Mouse (Mus musculus) lung, postnatal 0 days (tissue): ENCODE measurements around the gene Opcml. TPM values are rescaled to one million over a fixed set of nuclear protein-coding genes. Genes with fewer than 3 reads are reported as not detected.

Source experiments
- ATAC-seq: fragments of 200-750 bp; cut with Nextera tagmentation; 2 replicates; pipeline ENCODE4 v1.8.0; 2017; ENCODE audit warnings: moderate library complexity
- DNase-seq: peaks from one replicate; pipeline ENCODE4 v3.0.0-alpha.2; 2016; ENCODE audit warnings: low spot score
- H3K27ac ChIP-seq: fragments of 300-500 bp; sonication (generic); 2 replicates; pipeline ENCODE4 v1.5.1; 2014; ENCODE audit warnings: antibody characterized with exemption, mild to moderate bottlenecking, low read length, mixed read lengths
- H3K27me3 ChIP-seq: fragments of 300-500 bp; sonication (generic); replicated peaks from 2 replicates; pipeline ENCODE4 v1.6.1; 2014; ENCODE audit warnings: low read length, mixed read lengths; ENCODE audit not compliant: insufficient read depth
- H3K36me3 ChIP-seq: fragments of 300-500 bp; sonication (generic); 2 replicates; pipeline ENCODE4 v1.6.1; 2014; ENCODE audit warnings: low read length, mixed read lengths; ENCODE audit not compliant: insufficient read depth
- H3K4me1 ChIP-seq: fragments of 300-500 bp; sonication (generic); 2 replicates; pipeline ENCODE4 v1.6.1; 2014; ENCODE audit warnings: antibody characterized with exemption, low read depth, low read length, mixed read lengths; ENCODE audit not compliant: insufficient read depth
- H3K4me2 ChIP-seq: fragments of 300-500 bp; sonication (generic); replicated peaks from 2 replicates; pipeline ENCODE4 v1.6.1; 2014; ENCODE audit warnings: low read depth, mild to moderate bottlenecking, low read length, moderate library complexity, mixed read lengths
- H3K4me3 ChIP-seq: fragments of 300-500 bp; sonication (generic); 2 replicates; pipeline ENCODE4 v1.5.1; 2014; ENCODE audit warnings: low read depth, low read length
- H3K9ac ChIP-seq: fragments of 300-500 bp; sonication (generic); replicated peaks from 2 replicates; pipeline ENCODE4 v1.6.1; 2014; ENCODE audit warnings: low read depth, mild to moderate bottlenecking
- H3K9me3 ChIP-seq: fragments of 300-500 bp; sonication (generic); 2 replicates; pipeline ENCODE4 v1.6.1; 2016; ENCODE audit warnings: low read length, mixed read lengths
- CTCF ChIP-seq: IDR thresholded peaks from 2 replicates; pipeline ENCODE4 v1.5.1; 2016; ENCODE audit warnings: antibody characterized with exemption, mild to moderate bottlenecking
- EP300 ChIP-seq: IDR thresholded peaks from 2 replicates; pipeline ENCODE4 v1.6.1; 2016; ENCODE audit warnings: antibody characterized with exemption, mild to moderate bottlenecking, control low read depth
- WGBS: fragments of 180-500 bp; shearing (Covaris S2); extraction: QIAGEN DNeasy Blood & Tissue Kit; methylation state at CpG from one replicate; pipeline ENCODE4 v1.1.7; 2014; 5-methylcytosine and 5-hydroxymethylcytosine counted together
- polyA plus RNA-seq: library from polyadenylated mRNA; unstranded; fragments of >200 nt; fragmentation: Nextera tagmentation; extraction: Ambion mirVana; gene quantifications from 2 replicates; pipeline ENCODE4 v1.2.1, GENCODE M21; 2015

Gene Opcml
- polyA plus RNA-seq, 1 experiment from 2014 or later, result 2.5 TPM

GRCm38 (mm10) chr9:28681252-28682037 is 890.9 kb downstream of the Opcml start:
- no peak for DNase-seq
- Histone ChIP-seq H3K9ac (no peak overlapping the region), H3K9me3 (no peaks in the 10 kb centered on the region), H3K27ac (no peak overlapping the region), H3K4me2 (no peak overlapping the region), H3K4me1 (no peaks in the 10 kb centered on the region), H3K36me3 (no peaks in the 10 kb centered on the region), H3K4me3 (no peak overlapping the region), H3K27me3 (no peaks in the 10 kb centered on the region)
- TF ChIP-seq EP300 (no peak), CTCF (no peak)
- ATAC-seq, result no peak
- 68% methylated on average over 6 of the region's 6 CpGs for WGBS

- H3K4me3 ChIP-seq, result no peak overlapping the region
- no peak overlapping the region for H3K4me2 ChIP-seq
- no peaks in the 10 kb centered on the region for H3K4me1 ChIP-seq
- no peaks in the 10 kb centered on the region for H3K36me3 ChIP-seq
- H3K9me3 ChIP-seq, result no peaks in the 10 kb centered on the region
- no peak for DNase-seq
- H3K9ac ChIP-seq, result no peak overlapping the region
- no peaks in the 10 kb centered on the region for H3K27me3 ChIP-seq
- ATAC-seq, result no peak
- H3K27ac ChIP-seq, result no peak overlapping the region
- WGBS, result 51% methylated on average over 5 of the region's 5 CpGs
- TF ChIP-seq CTCF (no peak), EP300 (no peak)
Observed at GRCm38 (mm10) chr9:28683951-28684470, 893.4 kb downstream of the Opcml start.

GRCm38 (mm10) chr9:28686942-28687611 is 896.5 kb downstream of the Opcml start:
- no peak overlapping the region for H3K4me2 ChIP-seq
- WGBS, result 64% methylated on average over 7 of the region's 7 CpGs
- no peak for DNase-seq
- H3K4me1 ChIP-seq, result no peaks in the 10 kb centered on the region
- H3K36me3 ChIP-seq, result no peaks in the 10 kb centered on the region
- H3K9ac ChIP-seq, result no peak overlapping the region
- no peaks in the 10 kb centered on the region for H3K27me3 ChIP-seq
- ATAC-seq, result no peak
- no peak overlapping the region for H3K27ac ChIP-seq
- TF ChIP-seq EP300 (no peak), CTCF (no peak)
- no peak overlapping the region for H3K4me3 ChIP-seq
- H3K9me3 ChIP-seq, result no peaks in the 10 kb centered on the region

GRCm38 (mm10) chr9:28690134-28690533 is 899.6 kb downstream of the Opcml start:
- H3K4me1 ChIP-seq, result no peaks in the 10 kb centered on the region
- H3K4me2 ChIP-seq, result no peak overlapping the region
- ATAC-seq, result no peak
- H3K9ac ChIP-seq, result no peak overlapping the region
- no peak overlapping the region for H3K27ac ChIP-seq
- TF ChIP-seq EP300 (no peak), CTCF (no peak)
- H3K9me3 ChIP-seq, result no peaks in the 10 kb centered on the region
- H3K27me3 ChIP-seq, result no peaks in the 10 kb centered on the region
- DNase-seq, result no peak
- no peaks in the 10 kb centered on the region for H3K36me3 ChIP-seq
- H3K4me3 ChIP-seq, result no peak overlapping the region
- 49% methylated on average over 2 of the region's 2 CpGs for WGBS

GRCm38 (mm10) chr9:28705796-28706195 is 915.2 kb downstream of the Opcml start:
- 71% methylated on average over 4 of the region's 4 CpGs for WGBS
- no peak overlapping the region for H3K4me2 ChIP-seq
- no peaks in the 10 kb centered on the region for H3K36me3 ChIP-seq
- H3K27me3 ChIP-seq, result no peaks in the 10 kb centered on the region
- no peak overlapping the region for H3K27ac ChIP-seq
- no peak for TF ChIP-seq EP300
- no peak overlapping the region for H3K4me3 ChIP-seq
- no peak for ATAC-seq
- DNase-seq, result no peak
- H3K4me1 ChIP-seq, result no peaks in the 10 kb centered on the region
- H3K9me3 ChIP-seq, result no peaks in the 10 kb centered on the region
- no peak overlapping the region for H3K9ac ChIP-seq

- ATAC-seq (no peak), DNase-seq (no peak)
- Histone ChIP-seq H3K27me3 (no peaks in the 10 kb centered on the region), H3K27ac (no peak overlapping the region), H3K4me3 (no peak overlapping the region), H3K9me3 (no peaks in the 10 kb centered on the region), H3K9ac (no peak overlapping the region), H3K36me3 (no peaks in the 10 kb centered on the region), H3K4me2 (no peak overlapping the region), H3K4me1 (no peaks in the 10 kb centered on the region)
- 82% methylated on average over 2 of the region's 2 CpGs for WGBS
- no peak for TF ChIP-seq CTCF
Observed at GRCm38 (mm10) chr9:28714544-28714943, 924.0 kb downstream of the Opcml start.
